Mouse (Mus musculus): ENCODE data around the gene Gpi1.

GRCm38 (mm10) chr7:34183356-34183755 lies 46.8 kb downstream of the Gpi1 start:
- TF ChIP-seq CTCF (IDR thresholded peaks at IDR 0.05; ENCODE audit: control insufficient read depth, insufficient read depth, insufficient replicate concordance, low read depth, low read length), result no peak
- no peak for TF ChIP-seq POLR2A (IDR thresholded peaks at IDR 0.05; ENCODE audit: control insufficient read depth, low read depth, low read length)
